Mouse (Mus musculus): ENCODE measurements around the gene Prdm16.

Gene Prdm16

GRCm38 (mm10) chr4:154563201-154563600, 73.5 kb downstream of the Prdm16 start:
- in situ Hi-C loops (cut with MboI, MseI): no loop called here

- in situ Hi-C loops (cut with MboI, MseI): no loop called here
Observed at GRCm38 (mm10) chr4:154558041-154558440, 78.6 kb downstream of the Prdm16 start.

GRCm38 (mm10) chr4:154557168-154557567, 79.5 kb downstream of the Prdm16 start:
- in situ Hi-C loops (cut with MboI, MseI): no loop called here

- in situ Hi-C loops (cut with MboI, MseI): no loop called here
Observed at GRCm38 (mm10) chr4:154556418-154556817, 80.3 kb downstream of the Prdm16 start.

- in situ Hi-C loops (cut with MboI, MseI): no loop called here
Observed at GRCm38 (mm10) chr4:154549961-154550393, 86.7 kb downstream of the Prdm16 start.

GRCm38 (mm10) chr4:154549497-154549896, 87.2 kb downstream of the Prdm16 start:
- in situ Hi-C loops (cut with MboI, MseI): no loop called here

GRCm38 (mm10) chr4:154547176-154547855, 89.4 kb downstream of the Prdm16 start:
- in situ Hi-C loops (cut with MboI, MseI): no loop called here

GRCm38 (mm10) chr4:154545296-154545695, 91.4 kb downstream of the Prdm16 start:
- in situ Hi-C loops (cut with MboI, MseI): no loop called here

GRCm38 (mm10) chr4:154543921-154544320, 92.8 kb downstream of the Prdm16 start:
- in situ Hi-C loops (cut with MboI, MseI): no loop called here

- in situ Hi-C loops (cut with MboI, MseI): no loop called here
Observed at GRCm38 (mm10) chr4:154543128-154543527, 93.5 kb downstream of the Prdm16 start.

- in situ Hi-C loops (cut with MboI, MseI): no loop called here
Observed at GRCm38 (mm10) chr4:154542568-154542967, 94.1 kb downstream of the Prdm16 start.

- in situ Hi-C loops (cut with MboI, MseI): no loop called here
Observed at GRCm38 (mm10) chr4:154541632-154542276, 94.9 kb downstream of the Prdm16 start.

GRCm38 (mm10) chr4:154540671-154541070, 96.0 kb downstream of the Prdm16 start:
- in situ Hi-C loops (cut with MboI, MseI): no loop called here

- in situ Hi-C loops (cut with MboI, MseI): loop anchor here in 1 of 2 experiments (10.0 kb wide), 1 partner anchor 745 kb away; no protein-coding TSS in a partner anchor
Observed at GRCm38 (mm10) chr4:154539703-154540102, 97.0 kb downstream of the Prdm16 start.

GRCm38 (mm10) chr4:154538727-154539126, 97.9 kb downstream of the Prdm16 start:
- in situ Hi-C loops (cut with MboI, MseI): loop anchor here in 1 of 2 experiments (10.0 kb wide), 1 partner anchor 746 kb away; no protein-coding TSS in a partner anchor

GRCm38 (mm10) chr4:154536110-154536509, 100.6 kb downstream of the Prdm16 start:
- in situ Hi-C loops (cut with MboI, MseI): loop anchor here in 1 of 2 experiments (10.0 kb wide), 1 partner anchor 749 kb away; no protein-coding TSS in a partner anchor

GRCm38 (mm10) chr4:154531368-154531767, 105.3 kb downstream of the Prdm16 start:
- in situ Hi-C loops (cut with MboI, MseI): loop anchor here in 1 of 2 experiments (10.0 kb wide), 1 partner anchor 753 kb away; no protein-coding TSS in a partner anchor

- in situ Hi-C loops (cut with MboI, MseI): loop anchor here in 1 of 2 experiments (10.0 kb wide), 1 partner anchor 754 kb away; no protein-coding TSS in a partner anchor
Observed at GRCm38 (mm10) chr4:154530336-154530735, 106.3 kb downstream of the Prdm16 start.

GRCm38 (mm10) chr4:154527506-154527905, 109.2 kb downstream of the Prdm16 start:
- in situ Hi-C loops (cut with MboI, MseI): loop anchor here in 1 of 2 experiments (10.0 kb wide), 1 partner anchor 1763 kb away; no protein-coding TSS in a partner anchor

GRCm38 (mm10) chr4:154526351-154526786, 110.3 kb downstream of the Prdm16 start:
- in situ Hi-C loops (cut with MboI, MseI): loop anchor here in 1 of 2 experiments (10.0 kb wide), 1 partner anchor 1762 kb away; no protein-coding TSS in a partner anchor

GRCm38 (mm10) chr4:154523898-154524297, 112.8 kb downstream of the Prdm16 start:
- in situ Hi-C loops (cut with MboI, MseI): loop anchor here in 1 of 2 experiments (10.0 kb wide), 1 partner anchor 1759 kb away; no protein-coding TSS in a partner anchor
